Mouse (Mus musculus): ENCODE results near the gene Nudt9. TPM values are rescaled to one million over a fixed set of nuclear protein-coding genes. Genes with fewer than 3 reads are reported as not detected.
A peak's percentile ranks its signal among the peaks of the same experiment; 100 is the strongest.
"Not testable (repeated sequence)": the region's sequence is repeated elsewhere in the genome, so short reads cannot be mapped to it uniquely, and the experiment has no call there.

Nudt9 gene
- 50.6 and 55.6 TPM in 2 replicates for polyA plus RNA-seq (2012; rRNA removed)

DNA sequence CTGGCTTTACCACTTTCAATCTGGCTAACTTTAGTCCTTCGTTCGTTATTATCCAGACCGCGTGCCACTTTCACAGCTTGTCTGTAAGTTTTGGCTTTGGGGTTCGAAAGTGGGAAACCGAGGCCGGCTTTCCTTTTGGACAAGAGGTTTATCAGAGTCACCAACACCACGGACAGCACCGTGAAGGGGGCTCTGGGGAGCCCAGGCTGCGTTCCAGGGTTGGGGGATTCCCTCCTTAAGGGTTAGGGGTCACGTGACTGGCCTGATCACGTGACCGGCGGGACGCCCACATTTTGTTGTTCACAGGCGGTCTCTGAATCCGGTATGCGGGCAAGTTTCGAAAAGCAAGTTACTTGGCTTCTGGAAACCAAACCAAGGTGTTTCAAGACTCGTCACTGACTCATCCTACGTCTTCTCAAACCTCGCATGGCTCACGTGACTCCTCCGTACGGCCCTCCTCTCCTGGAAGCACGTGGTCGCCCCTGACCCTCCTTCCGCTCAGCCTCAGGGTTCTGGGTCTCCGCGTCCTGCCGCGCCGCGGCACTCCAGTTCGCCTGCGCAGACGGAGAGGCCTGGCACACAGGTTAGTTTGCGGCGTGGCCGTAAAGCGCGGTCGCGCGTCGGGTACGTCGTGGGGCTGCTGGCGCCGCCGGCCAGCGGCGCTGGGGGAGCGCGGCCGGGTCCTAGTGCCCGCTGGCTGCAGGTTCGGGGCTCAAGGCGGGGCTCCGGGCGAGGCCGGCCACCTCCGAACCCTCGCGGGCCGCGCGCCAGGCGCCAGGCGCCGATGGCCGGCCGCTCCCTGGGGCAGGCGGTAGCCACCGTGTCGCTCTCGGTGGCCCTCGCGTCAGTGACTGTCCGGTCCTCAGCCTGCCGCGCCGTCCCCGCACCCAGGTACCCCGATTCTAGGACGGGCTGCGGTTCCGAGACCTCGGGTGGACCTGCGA is at the start of gene Nudt9:
Gene Nudt9 (plus strand): TSS at position 51 of the 944 bp plus-strand sequence.
- peak; percentile 88 for DNase-seq (ENCODE audit: low spot score)

DNA sequence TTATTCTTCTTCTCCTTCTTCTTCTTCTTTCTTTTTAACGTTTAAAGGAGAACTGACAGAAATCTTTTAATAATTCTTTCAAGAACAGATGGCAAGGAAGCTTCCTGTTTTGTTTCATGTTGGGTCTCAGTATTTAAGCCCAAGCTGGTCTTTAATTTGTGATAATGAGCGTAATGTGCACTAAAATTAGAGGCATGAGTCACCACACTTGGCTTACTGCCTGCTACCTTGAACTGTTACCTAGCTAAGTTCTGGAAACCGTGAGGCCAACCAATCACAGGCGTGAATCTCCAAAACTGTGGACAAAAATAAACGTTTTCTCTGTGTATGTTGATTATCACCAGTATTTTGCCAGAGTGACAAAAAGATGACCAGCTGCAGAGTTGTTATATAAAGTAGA is 47.4 kb upstream of the Nudt9 start:
- DNase-seq (ENCODE audit: low spot score) = no peak

DNA sequence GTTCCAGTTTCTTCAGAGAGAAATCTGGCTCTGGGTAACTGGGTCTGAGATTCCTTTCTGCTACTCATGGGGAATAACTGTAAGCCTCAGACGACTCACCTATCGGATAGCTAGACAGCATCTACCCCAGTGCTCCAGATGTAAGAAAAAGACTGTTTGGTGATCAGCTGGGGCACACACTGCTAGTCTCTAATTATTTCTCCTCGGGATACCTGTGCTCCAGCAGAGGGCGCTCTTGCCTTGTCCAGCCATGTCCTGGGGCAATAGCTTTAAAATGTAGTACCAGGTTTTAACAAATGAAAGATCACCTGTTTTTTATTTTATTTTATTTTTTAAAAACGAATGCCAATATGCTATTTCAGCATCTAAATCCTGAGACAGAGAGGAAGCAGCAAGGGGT is 46.4 kb upstream of the Nudt9 start:
- DNase-seq (ENCODE audit: low spot score) = peak; percentile 62

DNA sequence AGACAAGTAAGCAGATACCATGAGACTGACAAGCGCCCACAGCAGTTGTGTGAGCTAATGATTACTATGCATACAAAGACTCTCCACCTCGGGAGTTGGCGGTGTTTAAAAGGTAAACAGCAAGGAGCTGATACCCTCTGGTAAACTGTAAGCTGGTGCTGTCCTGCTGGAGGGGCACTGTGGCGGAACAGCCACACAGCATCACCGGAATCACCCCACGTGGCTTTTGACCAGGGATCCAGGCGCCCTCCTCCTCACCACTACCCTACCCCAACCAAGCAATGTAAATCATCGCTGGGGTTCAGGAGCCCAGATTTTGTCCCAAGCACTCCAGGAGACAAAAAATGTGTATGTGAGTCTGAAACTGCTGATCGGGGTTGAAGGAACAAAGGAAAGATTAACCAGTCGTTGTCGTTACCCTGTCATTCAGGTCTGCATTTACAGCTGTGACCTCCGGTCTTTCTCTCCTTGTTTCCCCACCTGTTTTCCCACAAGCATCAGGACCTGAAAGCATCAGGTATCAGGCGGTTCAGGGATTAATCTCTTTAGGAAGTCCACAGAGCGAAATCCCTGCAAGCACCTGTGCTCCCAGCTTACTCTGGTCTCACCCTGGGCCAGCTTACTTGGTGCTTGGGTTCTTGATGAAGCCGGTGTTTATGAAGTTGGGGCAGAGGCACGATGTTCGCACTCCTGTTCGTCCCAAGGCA is 43.4 kb upstream of the Nudt9 start:
- no peak for DNase-seq (ENCODE audit: low spot score)

DNA sequence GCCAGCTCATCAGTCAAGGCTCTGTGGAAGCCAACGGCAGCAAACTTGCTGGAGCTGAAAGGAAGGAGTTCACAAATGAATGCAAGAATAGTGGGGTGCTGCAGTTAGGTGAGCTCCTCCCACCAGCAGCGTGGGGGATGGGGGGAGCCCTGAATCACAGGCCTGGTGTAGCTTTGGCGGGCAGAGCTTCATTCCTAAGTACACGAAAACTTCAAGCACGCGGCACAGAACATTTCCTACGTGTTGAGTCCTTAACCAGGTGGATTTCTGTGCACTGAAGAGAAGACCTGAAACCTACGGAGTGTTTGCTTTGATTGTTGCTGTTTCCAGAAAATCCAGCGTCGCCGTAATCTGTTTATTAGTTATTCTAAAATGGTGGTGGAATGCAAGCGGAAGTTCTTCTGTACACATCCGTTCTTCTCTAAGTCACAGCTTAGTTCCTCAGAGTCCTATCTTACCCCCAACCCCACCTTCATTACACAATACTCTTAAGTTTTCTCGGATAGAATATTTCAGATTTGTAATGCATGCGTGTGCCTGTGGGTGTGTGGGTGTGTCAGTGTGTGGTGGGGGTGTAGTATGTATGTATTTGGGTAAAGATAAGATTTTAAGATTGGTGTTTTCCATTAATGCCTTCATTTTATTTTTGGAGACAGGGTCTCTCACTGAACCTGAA is 42.7 kb upstream of the Nudt9 start:
- DNase-seq (ENCODE audit: low spot score) = no peak

DNA sequence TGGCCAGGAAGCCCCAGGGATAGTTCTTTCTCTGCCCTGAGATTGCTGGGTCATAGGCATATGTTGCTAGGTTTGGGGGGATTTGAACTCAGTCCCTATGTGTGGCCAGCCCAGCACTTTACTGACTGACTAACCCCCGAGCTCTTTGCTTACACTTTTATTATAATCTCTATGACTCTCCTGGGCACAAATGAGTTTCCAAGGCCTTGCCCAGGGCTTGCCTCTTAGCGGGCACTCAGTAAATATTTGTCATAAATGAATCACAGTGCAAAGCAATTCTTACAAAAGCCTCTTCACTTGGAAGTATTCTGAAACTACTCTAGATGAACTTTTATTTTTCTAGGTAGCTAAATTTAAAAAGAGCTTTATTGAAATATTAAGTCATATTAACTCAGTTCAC is 42.2 kb upstream of the Nudt9 start:
- DNase-seq (ENCODE audit: low spot score) = no peak

DNA sequence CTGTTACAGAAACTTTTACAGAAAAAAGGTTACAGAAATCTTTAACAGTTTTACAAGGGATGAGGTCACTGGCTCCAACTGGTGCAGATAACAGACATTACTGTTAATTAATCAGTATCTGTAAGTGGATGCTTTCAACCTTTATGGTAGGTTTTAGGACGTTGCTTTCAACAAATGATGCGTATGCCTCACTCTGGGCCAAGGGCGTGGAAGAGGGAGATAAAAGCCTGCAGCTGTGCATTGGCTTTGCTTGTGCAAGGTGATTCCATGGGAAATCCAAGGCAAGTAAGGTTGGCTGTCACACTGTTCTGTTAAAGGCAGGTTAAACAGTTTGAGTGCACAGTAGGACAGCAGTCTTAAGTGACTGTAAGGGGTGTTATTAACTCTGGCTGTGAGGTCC is 39.3 kb upstream of the Nudt9 start:
- no peak for DNase-seq (ENCODE audit: low spot score)

DNA sequence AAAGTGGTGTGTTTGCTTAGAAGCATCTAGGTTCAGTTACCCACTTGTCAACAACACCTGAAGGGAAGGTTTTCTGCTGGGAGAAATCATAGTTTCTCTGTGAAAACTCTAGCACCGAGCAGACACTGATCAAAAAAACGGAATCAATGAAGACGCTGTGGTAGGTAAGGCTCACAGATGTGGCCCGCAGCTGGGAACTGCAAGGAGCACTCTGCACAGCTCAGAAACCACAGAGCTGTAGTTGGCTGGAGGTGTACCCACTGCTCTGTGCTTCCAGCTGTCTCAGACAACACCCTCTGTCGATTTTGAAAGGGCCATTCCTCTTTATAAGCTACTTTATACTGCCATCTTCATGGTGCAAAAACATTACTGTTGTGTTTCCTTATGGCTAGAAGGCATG is 38.3 kb upstream of the Nudt9 start:
- DNase-seq (ENCODE audit: low spot score) = no peak

DNA sequence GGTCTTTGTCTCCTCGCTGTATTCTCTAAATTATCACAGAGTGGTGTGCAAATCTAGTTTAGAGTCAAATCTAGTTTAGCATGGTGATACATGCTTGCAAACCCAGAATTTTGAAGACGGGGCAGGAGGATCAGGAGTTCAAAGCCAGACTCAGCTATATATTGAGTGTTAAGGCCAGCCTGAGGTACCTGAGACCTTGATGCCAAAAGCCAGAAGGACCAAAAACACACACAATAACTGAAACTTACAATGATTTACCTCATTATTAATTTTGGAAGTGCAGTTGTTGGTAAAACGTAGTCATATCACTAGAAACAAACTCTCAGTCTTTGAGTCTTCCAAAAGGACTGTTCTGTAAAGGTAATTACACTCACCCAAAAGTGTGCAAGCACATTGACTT is 36.7 kb upstream of the Nudt9 start:
- no peak for DNase-seq (ENCODE audit: low spot score)

DNA sequence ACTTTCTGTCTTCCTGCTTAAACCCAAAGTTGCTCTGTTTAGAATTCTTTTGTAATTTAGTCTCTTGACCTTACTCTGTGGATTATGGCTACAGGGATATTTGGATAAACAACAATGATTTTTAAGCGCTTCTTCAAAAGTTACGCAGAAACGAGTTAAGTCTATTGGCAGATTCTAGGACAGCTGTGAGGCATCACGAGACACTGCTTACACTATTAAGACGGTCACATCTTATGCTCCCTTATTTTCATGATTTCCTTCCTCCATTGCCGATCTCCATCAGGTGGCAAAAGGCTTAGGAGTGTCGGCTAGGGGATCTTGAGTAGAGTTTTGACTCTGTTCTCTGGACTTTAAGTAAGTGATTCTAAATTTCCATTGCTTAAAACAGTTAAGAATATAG is 35.8 kb upstream of the Nudt9 start:
- DNase-seq (ENCODE audit: low spot score) = no peak

DNA sequence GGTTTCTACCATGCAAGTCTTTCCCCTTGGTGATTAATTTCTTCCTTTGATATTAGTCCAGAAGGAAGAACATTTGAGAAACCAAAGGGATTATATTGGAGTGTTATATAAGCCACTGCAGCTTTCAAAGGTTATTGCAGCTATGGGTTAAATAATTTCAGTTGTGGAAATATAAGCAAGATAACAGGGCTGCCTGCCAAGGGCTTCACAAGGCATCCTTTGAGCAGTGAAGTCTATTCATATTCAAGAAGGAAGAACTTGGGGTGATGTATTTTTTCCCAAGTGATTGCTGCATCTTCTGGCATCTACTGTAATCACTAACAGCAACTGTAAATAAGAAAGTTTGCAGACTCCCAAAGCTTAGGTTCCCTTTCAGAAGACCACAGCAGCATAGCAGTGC is 34.7 kb upstream of the Nudt9 start:
- no peak for DNase-seq (ENCODE audit: low spot score)

DNA sequence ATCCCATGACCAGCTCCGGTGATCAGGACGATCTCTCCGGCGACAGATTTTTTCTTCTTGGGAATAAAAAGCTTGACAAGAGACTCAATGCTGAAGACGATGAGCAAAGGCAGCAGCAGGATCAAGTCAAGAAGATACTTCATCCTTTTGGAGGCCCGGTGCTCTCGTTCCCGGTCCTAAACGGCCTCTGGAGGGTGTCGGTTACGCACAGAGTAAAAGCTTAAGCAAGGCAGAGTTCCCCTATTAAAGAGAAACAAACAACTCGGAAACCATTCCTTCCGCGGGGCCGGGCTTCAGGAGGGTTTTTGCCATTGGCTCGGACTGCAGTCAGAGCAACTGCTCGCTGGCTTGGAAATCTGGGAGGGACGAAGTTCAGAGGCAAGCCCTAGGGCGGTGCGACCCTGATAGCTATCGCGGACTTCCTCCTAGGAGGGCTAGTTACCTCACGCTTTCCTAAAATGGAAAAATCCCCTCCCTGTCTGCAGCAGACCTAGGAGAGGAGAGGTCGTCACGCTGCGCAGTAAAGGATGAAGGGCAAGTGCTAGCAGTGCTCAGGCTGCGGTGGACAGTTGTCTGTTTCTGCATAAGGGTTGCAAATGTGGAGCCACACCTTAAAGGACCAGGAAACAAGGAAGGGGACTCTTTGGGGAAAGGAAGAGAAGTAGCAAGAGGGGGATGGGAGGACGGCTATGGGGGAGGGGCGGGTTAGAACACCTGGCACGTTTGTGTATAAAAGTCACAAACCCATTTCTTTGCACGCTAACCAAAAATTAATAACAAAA is 24.3 kb upstream of the Nudt9 start, which contains the start of gene Hsd17b11:
Gene Hsd17b11 (minus strand): TSS at position 323 of the 782 bp plus-strand sequence.
- DNase-seq (ENCODE audit: low spot score) = peak; percentile 73

DNA sequence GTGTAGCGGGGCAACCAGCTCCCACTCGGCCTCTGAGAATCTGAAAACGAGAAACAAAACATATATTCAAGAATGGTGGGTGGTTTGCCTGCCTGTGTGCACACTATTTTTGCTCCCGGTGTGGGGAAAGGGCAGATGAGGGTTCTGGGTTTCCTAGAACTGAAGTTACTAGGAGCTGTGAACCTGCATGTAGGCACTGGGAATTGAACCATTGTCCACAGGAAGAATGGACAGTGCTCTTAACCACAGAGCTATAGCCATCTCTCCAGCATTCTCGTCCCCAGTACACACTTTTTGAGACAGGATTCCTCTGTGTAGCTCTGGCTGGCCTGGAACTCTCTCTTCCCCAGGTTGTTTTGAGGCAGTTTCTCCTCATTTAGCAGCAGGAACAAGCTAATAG is 23.5 kb upstream of the Nudt9 start:
- DNase-seq (ENCODE audit: low spot score) = no peak

DNA sequence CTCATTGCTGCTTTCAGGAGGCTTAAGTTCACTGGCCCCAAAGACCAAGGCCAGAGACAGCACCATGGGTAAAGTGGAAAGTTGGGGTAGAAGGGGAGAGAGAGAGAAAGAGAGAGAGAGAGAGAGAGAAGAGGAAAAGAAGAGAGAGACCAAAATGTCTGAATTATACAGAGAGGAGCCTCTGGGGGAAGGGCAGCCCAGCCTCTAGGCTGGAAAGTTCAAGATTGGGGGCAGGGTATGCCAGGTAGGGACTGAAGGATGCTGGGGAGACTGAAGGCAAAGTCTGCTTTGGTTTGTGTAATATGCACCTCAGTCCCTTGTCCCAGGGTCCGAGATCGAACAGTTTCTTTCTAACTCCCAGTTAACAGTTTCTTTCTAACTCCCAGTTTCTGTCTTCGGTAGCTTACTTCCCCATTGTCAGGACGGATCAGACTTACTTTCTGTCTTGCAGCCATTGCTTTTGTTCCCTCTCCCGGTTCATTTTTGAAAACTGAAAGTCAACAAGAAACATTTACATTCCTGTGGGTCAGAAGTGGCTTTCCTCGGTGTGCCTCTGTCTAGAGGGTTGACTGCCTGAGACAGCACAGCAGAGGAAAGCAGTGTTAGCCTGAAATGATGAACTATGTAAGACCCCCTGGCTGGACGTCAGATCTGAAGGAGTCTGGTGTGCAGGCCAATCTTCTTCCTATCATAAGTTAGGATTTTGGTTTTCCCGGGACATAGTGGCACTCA is 22.7 kb upstream of the Nudt9 start:
- DNase-seq (ENCODE audit: low spot score) = no peak

DNA sequence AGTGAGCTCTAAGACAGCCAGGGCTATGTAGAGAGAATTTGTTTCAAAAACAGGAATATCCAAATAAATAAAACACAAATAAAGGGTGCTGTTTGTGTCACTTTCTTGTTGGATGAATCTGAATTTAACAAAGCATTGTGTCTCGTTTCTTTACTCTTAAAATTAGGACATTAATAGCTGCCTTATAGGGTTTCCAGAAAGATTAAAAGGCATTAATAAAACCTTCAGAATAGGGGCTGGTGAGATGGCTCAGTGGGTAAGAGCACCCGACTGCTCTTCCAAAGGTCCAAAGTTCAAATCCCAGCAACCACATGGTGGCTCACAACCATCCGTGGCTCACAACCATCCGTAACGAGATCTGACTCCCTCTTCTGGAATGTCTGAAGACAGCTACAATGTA is 21.9 kb upstream of the Nudt9 start:
- DNase-seq (ENCODE audit: low spot score) = not testable (repeated sequence)

DNA sequence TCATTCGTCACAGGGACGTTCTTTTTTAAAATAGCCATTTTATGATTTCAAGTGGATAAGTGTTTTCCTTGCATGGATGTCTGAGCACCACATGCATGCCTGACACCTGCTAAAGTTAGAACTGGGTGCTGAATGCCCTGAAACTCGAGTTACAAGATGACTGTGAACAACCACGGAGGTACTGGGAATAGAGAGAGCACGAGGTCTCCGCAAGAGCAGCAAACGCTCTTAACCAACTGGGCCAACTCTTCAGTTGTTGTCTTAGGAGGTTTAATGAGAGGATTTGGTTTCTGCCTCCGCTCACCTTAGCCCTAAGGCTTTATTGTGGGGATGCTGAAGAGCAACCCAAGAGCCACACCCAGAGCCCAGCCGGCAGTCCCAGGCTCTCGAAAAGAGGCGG is 21.3 kb upstream of the Nudt9 start:
- DNase-seq (ENCODE audit: low spot score) = no peak

DNA sequence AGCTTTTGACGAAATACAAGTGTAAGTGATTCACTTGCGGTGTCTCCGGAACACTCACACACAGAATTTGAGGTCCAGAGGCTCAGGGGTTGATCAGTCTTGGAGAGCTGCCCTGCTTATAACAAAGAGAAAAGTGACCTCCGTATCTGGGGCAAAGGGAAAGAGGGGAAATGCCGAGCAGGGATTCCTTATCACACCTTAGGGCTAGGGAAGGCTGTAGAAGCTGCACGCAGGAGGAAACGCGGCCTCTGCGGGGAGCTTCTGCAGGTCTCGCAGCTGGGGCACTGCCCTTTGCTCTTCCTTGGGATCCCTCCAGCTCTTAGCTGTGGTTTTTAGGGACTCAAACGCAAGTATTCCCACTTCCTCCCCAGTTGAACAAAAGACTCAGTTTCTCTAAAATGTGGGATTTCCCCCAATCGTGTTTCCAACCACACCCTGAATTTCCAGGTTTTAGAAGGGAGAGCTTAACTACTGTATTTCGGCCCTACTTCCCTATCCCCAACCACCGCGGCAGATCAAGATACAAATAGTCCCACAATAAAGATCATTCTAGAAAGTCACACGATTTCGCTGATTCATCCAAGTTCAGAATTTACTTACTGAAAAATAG is 20.8 kb upstream of the Nudt9 start:
- no peak for DNase-seq (ENCODE audit: low spot score)

DNA sequence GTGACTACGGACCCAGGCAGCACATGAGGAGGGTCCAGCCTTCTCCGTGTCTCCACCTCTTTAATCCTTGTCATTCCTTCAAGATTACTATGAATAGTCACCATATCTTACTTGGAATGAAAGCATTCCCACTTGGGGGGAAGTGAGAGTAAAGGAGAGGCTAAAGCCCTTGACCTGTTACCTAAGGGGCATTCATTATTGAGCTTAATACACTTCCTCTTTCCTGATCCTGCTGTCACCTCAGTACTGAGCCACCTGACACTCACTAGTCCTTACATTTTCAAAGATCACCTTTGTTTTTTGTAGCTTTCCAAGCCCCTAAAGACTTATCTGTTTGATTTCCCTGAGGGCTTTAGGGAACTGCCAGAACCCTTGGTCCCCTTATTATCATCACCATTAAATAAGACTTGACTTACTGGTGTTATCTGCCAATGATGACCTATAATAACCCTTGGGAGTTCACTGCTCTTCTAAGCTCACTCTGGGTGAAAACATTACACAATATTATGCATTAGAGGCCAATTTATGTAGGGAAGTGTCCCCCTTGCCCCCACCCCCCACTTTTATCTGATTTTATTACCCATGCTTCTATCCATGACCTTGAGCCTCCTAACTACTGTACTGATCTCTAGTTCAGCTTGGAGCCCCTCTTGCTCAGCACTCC is 13.5 kb upstream of the Nudt9 start:
- DNase-seq (ENCODE audit: low spot score) = no peak

DNA sequence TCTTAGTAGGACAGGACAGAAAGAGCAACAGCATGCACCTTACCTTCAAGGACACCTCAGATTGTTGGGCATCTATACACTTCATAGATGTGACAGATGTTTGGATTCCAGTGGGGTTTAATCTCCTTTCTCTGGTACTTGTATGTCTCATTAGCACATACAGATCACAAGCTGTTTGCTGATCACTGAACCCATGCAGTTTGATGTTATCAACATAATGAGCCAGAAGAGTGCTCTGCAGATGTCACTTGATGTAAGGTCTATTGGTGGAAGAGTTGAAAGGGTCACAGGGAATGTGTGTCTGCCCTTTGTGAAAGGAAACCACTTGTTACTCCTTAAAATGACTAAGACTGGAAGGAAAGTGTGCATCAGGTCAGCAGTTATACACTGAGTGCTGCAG is 11.0 kb upstream of the Nudt9 start:
- no peak for DNase-seq (ENCODE audit: low spot score)

DNA sequence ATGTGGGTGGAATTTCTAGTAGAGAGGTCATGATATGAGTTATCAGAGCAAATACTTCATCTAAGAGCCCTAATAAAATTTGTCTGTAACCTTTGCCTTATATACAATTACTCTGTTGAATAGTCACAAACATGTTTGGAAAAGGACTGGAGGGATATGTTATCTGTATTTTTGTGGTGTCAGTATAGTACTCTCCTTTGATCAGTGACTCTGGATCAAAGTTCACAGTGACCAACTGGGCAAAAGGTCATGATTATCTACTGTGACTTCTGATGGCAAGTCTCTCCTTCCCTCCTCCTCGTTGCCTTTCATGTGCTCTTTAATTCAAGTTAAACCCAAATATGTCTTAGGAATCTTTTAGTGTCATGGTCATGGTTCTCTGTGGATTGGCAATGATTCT is 10.3 kb upstream of the Nudt9 start:
- no peak for DNase-seq (ENCODE audit: low spot score)

Measured in urinary bladder, adult 2 months (tissue).